Mouse (Mus musculus) hindbrain, embryonic 16.5 days (tissue): ENCODE results near the gene Nxpe4. TPM values are rescaled to one million over a fixed set of nuclear protein-coding genes. Genes with fewer than 3 reads are reported as not detected.

Source experiments
- ATAC-seq: fragments of 200-750 bp; cut with Nextera tagmentation; 2 replicates; pipeline ENCODE4 v1.8.0; 2017; ENCODE audit warnings: moderate TSS enrichment, moderate library complexity
- H3K27ac ChIP-seq: fragments of 300-500 bp; sonication (generic); 2 replicates; pipeline ENCODE4 v1.5.1; 2014; ENCODE audit warnings: low read depth, mild to moderate bottlenecking, control low read depth, low read length, moderate library complexity
- H3K27me3 ChIP-seq: fragments of 300-500 bp; sonication (generic); replicated peaks from 2 replicates; pipeline ENCODE4 v1.6.1; 2014; ENCODE audit warnings: low read length; ENCODE audit not compliant: control insufficient read depth, insufficient read depth
- H3K36me3 ChIP-seq: fragments of 300-500 bp; sonication (generic); 2 replicates; pipeline ENCODE4 v1.6.1; 2014; ENCODE audit warnings: mild to moderate bottlenecking, low read length, moderate library complexity, mixed read lengths; ENCODE audit not compliant: control insufficient read depth, insufficient read depth
- H3K4me1 ChIP-seq: fragments of 300-500 bp; sonication (generic); 2 replicates; pipeline ENCODE4 v1.6.1; 2014; ENCODE audit warnings: low read depth, low read length; ENCODE audit not compliant: control insufficient read depth, insufficient read depth
- H3K4me2 ChIP-seq: fragments of 300-500 bp; sonication (generic); 2 replicates; pipeline ENCODE4 v1.6.1; 2014; ENCODE audit warnings: mild to moderate bottlenecking, low read length, control low read depth, moderate library complexity
- H3K4me3 ChIP-seq: fragments of 300-500 bp; sonication (generic); 2 replicates; pipeline ENCODE4 v1.5.1; 2014; ENCODE audit warnings: mild to moderate bottlenecking, low read length, control low read depth, moderate library complexity
- H3K9ac ChIP-seq: fragments of 300-500 bp; sonication (generic); 2 replicates; pipeline ENCODE4 v1.6.1; 2014; ENCODE audit warnings: low read depth, mild to moderate bottlenecking, control low read depth, low read length, moderate library complexity
- H3K9me3 ChIP-seq: fragments of 300-500 bp; sonication (generic); 2 replicates; pipeline ENCODE4 v1.6.1; 2014; ENCODE audit warnings: mild to moderate bottlenecking, low read length, moderate library complexity; ENCODE audit not compliant: control insufficient read depth
- WGBS: fragments of 180-500 bp; shearing (Covaris S2); extraction: QIAGEN DNeasy Blood & Tissue Kit; methylation state at CpG from one replicate; pipeline ENCODE4 v1.1.7; 2014; 5-methylcytosine and 5-hydroxymethylcytosine counted together
- polyA plus RNA-seq: library from polyadenylated mRNA; unstranded; fragments of >200 nt; fragmentation: Nextera tagmentation; extraction: Ambion mirVana; gene quantifications from 2 replicates; pipeline ENCODE4 v1.2.1, GENCODE M21; 2015

The Nxpe4 gene
- polyA plus RNA-seq, 1 experiment from 2014 or later, result 9.3 TPM

GRCm38 (mm10) chr9:48236455-48236854 is 74.6 kb downstream of the Nxpe4 start:
- no peaks in the 10 kb centered on the region for H3K36me3 ChIP-seq
- H3K4me2 ChIP-seq, result no peak overlapping the region
- no peaks in the 10 kb centered on the region for H3K4me1 ChIP-seq
- H3K9me3 ChIP-seq, result no peaks in the 10 kb centered on the region
- ATAC-seq, result no peak
- H3K27ac ChIP-seq, result no peak overlapping the region
- WGBS, result 78% methylated on average over 6 of the region's 6 CpGs
- H3K9ac ChIP-seq, result no peak overlapping the region
- no peak overlapping the region for H3K4me3 ChIP-seq
- H3K27me3 ChIP-seq, result no peaks in the 10 kb centered on the region

DNA sequence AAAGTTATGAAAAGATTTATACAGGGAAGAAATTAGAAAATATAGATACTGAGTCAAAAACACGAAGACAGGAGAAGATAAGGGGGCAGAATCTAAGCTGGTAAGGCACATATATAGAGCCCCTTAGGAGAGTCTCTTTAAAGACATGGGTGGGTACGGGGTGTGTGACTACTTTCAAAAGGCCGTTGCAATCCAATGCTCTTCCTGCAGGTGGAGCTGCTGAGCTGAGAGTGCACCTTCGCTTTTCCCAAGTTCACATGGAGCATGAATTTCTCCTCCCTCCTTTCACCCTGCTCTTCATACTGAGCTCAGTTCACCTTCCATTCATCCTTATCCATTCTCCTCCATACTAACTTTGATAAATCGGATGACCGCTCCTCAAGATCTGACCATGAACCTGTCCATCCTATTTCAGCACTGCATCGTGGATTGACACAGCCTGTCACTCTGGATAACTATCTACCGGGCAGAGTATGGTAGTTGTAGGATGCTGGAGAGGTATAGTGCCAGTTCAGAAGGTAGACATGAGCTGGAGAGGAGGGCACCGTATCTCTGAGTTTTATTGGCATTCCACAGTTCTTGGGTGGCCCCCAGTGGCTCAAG is 76.4 kb downstream of the Nxpe4 start:
- no peak for ATAC-seq
- WGBS, result 86% methylated on average over 9 of the region's 9 CpGs
- H3K4me1 ChIP-seq, result no peaks in the 10 kb centered on the region

DNA sequence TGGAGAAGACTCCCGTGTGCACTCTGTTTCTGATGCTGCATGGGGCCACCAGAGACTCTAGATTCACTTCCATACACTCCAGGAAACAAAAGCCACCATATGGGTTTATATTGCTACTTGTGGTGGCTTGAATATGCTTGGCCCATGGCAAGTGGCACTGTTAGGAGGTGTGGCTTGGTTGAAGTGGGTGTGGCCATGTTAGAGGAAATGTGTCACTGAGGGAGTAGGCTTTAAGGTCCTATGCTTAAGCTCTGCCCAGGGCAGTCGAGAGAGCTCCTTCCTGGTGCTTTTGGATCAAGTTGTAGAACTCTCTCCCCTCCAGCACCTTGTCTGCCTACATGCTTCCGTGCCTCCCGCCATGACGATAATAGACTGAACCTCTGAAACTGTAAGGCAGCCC is 77.6 kb downstream of the Nxpe4 start:
- no peak overlapping the region for H3K4me2 ChIP-seq
- no peaks in the 10 kb centered on the region for H3K27me3 ChIP-seq
- H3K36me3 ChIP-seq, result no peaks in the 10 kb centered on the region
- H3K4me3 ChIP-seq, result no peak overlapping the region
- WGBS, result 90% methylated on average over 5 of the region's 5 CpGs
- H3K9me3 ChIP-seq, result no peaks in the 10 kb centered on the region
- peaks cover 2% of the 10 kb centered on the region; the same call in 1 of the 2 replicates for H3K4me1 ChIP-seq
- ATAC-seq, result no peak
- H3K9ac ChIP-seq, result no peak overlapping the region
- no peak overlapping the region for H3K27ac ChIP-seq

More for the DNA sequence above, 76.4 kb downstream of the Nxpe4 start:
- H3K27me3 ChIP-seq, result no peaks in the 10 kb centered on the region
- no peaks in the 10 kb centered on the region for H3K36me3 ChIP-seq
- no peak overlapping the region for H3K27ac ChIP-seq
- no peak overlapping the region for H3K4me2 ChIP-seq
- no peak overlapping the region for H3K9ac ChIP-seq
- H3K4me3 ChIP-seq, result no peak overlapping the region
- H3K9me3 ChIP-seq, result no peaks in the 10 kb centered on the region

GRCm38 (mm10) chr9:48240431-48240830 is 78.6 kb downstream of the Nxpe4 start:
- no peaks in the 10 kb centered on the region for H3K9me3 ChIP-seq
- no peak overlapping the region for H3K27ac ChIP-seq
- no peak for ATAC-seq
- no peaks in the 10 kb centered on the region for H3K27me3 ChIP-seq
- 65% methylated on average over 5 of the region's 5 CpGs for WGBS
- H3K9ac ChIP-seq, result no peak overlapping the region
- H3K4me3 ChIP-seq, result no peak overlapping the region
- peaks cover 2% of the 10 kb centered on the region; the same call in 1 of the 2 replicates for H3K4me1 ChIP-seq
- H3K36me3 ChIP-seq, result no peaks in the 10 kb centered on the region
- H3K4me2 ChIP-seq, result no peak overlapping the region

DNA sequence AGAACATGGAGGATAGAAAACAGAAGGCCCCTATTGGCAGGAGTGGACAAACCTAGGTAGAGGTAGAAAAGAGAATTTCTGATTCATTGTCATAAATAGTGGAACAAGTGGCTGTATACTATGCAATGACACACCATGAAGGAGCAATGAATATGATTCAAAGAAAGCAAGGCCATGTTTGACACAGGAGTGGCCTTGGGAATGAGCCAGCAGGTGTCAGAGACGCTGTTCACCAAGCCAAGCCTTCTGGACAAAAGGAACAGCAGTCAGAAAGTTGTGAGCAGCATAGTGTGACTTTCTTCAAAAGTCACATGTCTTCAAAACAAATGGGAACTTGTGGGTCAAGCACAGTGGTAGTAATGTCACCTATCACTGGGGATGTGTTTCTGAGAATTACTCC is 80.0 kb downstream of the Nxpe4 start:
- no peak overlapping the region for H3K27ac ChIP-seq
- H3K9me3 ChIP-seq, result no peaks in the 10 kb centered on the region
- H3K9ac ChIP-seq, result no peak overlapping the region
- no peaks in the 10 kb centered on the region for H3K27me3 ChIP-seq
- H3K4me2 ChIP-seq, result no peak overlapping the region
- H3K4me3 ChIP-seq, result no peak overlapping the region
- WGBS, result 69% methylated on average over 1 of the region's 1 CpGs
- no peaks in the 10 kb centered on the region for H3K36me3 ChIP-seq
- ATAC-seq, result no peak
- H3K4me1 ChIP-seq, result peaks cover 2% of the 10 kb centered on the region; the same call in 1 of the 2 replicates

DNA sequence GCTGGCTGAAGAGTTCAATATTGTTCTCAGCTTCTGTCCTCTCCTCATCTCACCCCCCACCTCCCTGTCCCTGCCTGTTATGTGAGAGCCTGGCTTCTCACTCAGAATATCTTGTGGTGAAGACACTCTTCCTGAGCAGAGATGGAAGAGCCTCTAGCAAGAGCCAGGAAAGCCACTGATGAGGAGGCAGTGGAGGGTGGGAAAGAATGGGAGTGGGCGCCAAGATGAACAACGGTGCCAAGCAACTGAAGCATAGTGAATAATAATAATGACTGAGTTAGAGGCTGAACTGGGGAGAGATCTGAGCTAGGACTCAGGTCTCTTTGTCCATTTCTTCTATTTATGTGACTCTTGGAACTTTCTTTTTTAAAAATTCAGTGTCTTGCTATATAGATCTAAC is 80.9 kb downstream of the Nxpe4 start:
- H3K36me3 ChIP-seq, result no peaks in the 10 kb centered on the region
- H3K27me3 ChIP-seq, result no peaks in the 10 kb centered on the region
- no peak overlapping the region for H3K4me2 ChIP-seq
- no peak overlapping the region for H3K4me3 ChIP-seq
- no peaks in the 10 kb centered on the region for H3K9me3 ChIP-seq
- peaks cover 2% of the 10 kb centered on the region; the same call in 1 of the 2 replicates for H3K4me1 ChIP-seq
- ATAC-seq, result no peak
- WGBS, result 76% methylated on average over 2 of the region's 2 CpGs
- H3K27ac ChIP-seq, result no peak overlapping the region
- H3K9ac ChIP-seq, result no peak overlapping the region

- Histone ChIP-seq H3K27ac (no peak overlapping the region), H3K4me2 (no peak overlapping the region), H3K9me3 (no peaks in the 10 kb centered on the region), H3K4me3 (no peak overlapping the region), H3K27me3 (no peaks in the 10 kb centered on the region), H3K9ac (no peak overlapping the region), H3K4me1 (peaks cover 2% of the 10 kb centered on the region; the same call in 1 of the 2 replicates), H3K36me3 (no peaks in the 10 kb centered on the region)
- no peak for ATAC-seq
- 74% methylated on average over 3 of the region's 3 CpGs for WGBS
These were observed 82.4 kb downstream of the Nxpe4 start for GRCm38 (mm10) chr9:48244175-48244574.

DNA sequence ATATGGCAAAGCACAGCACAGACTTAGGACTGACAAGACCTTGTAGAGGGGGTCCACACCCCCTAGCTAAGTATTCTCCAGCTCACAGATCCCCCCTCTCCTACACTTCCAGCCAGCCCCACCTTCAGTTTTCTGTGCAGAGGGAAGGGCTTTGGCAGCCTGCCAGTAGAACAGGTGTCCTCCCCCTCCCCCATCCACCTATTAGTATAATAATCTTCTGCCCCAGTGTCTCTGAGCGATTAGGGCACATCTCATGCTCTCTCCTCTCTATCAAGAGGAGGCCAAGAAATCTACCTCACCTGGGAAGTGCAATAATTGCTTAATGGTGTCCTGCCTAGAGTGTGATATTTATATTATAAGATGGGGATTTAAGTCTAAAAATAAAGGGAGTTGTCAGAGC is 83.7 kb downstream of the Nxpe4 start:
- no peak overlapping the region for H3K9ac ChIP-seq
- H3K9me3 ChIP-seq, result no peaks in the 10 kb centered on the region
- no peak overlapping the region for H3K27ac ChIP-seq
- H3K4me3 ChIP-seq, result no peak overlapping the region
- no peaks in the 10 kb centered on the region for H3K36me3 ChIP-seq
- H3K4me2 ChIP-seq, result no peak overlapping the region
- 46% methylated on average over 1 of the region's 1 CpGs for WGBS
- peaks cover 2% of the 10 kb centered on the region; the same call in 1 of the 2 replicates for H3K4me1 ChIP-seq
- no peak for ATAC-seq
- no peaks in the 10 kb centered on the region for H3K27me3 ChIP-seq

DNA sequence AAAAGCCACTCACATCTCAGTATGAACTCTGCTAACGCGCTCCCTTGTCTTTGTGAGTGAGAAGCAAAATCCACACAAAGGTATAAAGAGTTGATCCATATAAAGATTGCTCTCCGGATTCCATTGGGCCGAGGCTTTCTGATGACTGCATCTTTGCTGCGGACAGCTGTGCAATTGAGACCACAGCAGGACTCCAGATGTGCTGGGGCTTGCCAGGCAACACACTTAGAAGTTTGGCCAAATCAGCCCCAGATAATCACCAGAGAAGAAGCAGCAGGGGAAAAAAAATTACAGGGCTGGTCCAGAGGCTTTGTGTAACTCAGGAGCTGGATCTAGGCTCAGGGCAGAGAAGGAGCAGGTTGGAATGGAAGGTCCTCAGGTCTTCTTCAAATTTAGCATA is 85.5 kb downstream of the Nxpe4 start:
- Histone ChIP-seq H3K27ac (no peak overlapping the region), H3K9me3 (no peaks in the 10 kb centered on the region), H3K27me3 (no peaks in the 10 kb centered on the region), H3K4me1 (peaks cover 5% of the 10 kb centered on the region; the same call in 1 of the 2 replicates), H3K36me3 (no peaks in the 10 kb centered on the region), H3K4me3 (no peak overlapping the region), H3K9ac (no peak overlapping the region), H3K4me2 (no peak overlapping the region)
- WGBS, result 60% methylated on average over 5 of the region's 5 CpGs
- no peak for ATAC-seq
